Mouse (Mus musculus) liver, postnatal 0 days (tissue): Measurements from ENCODE around the gene Vash1. TPM values are rescaled to one million over a fixed set of nuclear protein-coding genes. Genes with fewer than 3 reads are reported as not detected.

Source experiments
- ATAC-seq: fragments of 200-750 bp; cut with Nextera tagmentation; 2 replicates; pipeline ENCODE4 v1.8.0; 2017; ENCODE audit warnings: mild to moderate bottlenecking, moderate library complexity
- DNase-seq: peaks from one replicate; pipeline ENCODE4 v3.0.0-alpha.2; 2016
- H3K27ac ChIP-seq: fragments of 300-500 bp; sonication (generic); 2 replicates; pipeline ENCODE4 v1.5.1; 2014; ENCODE audit warnings: antibody characterized with exemption, moderate library complexity, mild to moderate bottlenecking, low read depth
- H3K27me3 ChIP-seq: fragments of 300-500 bp; sonication (generic); 2 replicates; pipeline ENCODE4 v1.6.1; 2014; ENCODE audit warnings: low read length, control low read depth, mixed read lengths; ENCODE audit not compliant: insufficient read depth
- H3K36me3 ChIP-seq: fragments of 300-500 bp; sonication (generic); replicated peaks from 2 replicates; pipeline ENCODE4 v1.6.1; 2014; ENCODE audit warnings: mild to moderate bottlenecking, control low read depth, low read length, moderate library complexity, mixed read lengths; ENCODE audit not compliant: insufficient read depth
- H3K4me1 ChIP-seq: fragments of 300-500 bp; sonication (generic); 2 replicates; pipeline ENCODE4 v1.6.1; 2014; ENCODE audit warnings: antibody characterized with exemption, mild to moderate bottlenecking, control low read depth; ENCODE audit not compliant: insufficient read depth
- H3K4me2 ChIP-seq: fragments of 300-500 bp; sonication (generic); 2 replicates; pipeline ENCODE4 v1.6.1; 2014; ENCODE audit warnings: low read depth, mild to moderate bottlenecking, low read length, moderate library complexity, mixed read lengths
- H3K4me3 ChIP-seq: fragments of 300-500 bp; sonication (generic); 2 replicates; pipeline ENCODE4 v1.5.1; 2014; ENCODE audit warnings: low read depth, low read length
- H3K9ac ChIP-seq: fragments of 300-500 bp; sonication (generic); replicated peaks from 2 replicates; pipeline ENCODE4 v1.6.1; 2014; ENCODE audit warnings: mild to moderate bottlenecking, moderate library complexity
- H3K9me3 ChIP-seq: fragments of 300-500 bp; sonication (generic); 2 replicates; pipeline ENCODE4 v1.6.1; 2016; ENCODE audit warnings: mild to moderate bottlenecking, control low read depth, low read length, mixed read lengths
- CTCF ChIP-seq: sonication (generic); IDR thresholded peaks from 2 replicates; pipeline ENCODE4 v1.5.1; 2016; ENCODE audit warnings: antibody characterized with exemption, low read depth
- EP300 ChIP-seq: IDR thresholded peaks from 2 replicates; pipeline ENCODE4 v1.6.1; 2016; ENCODE audit warnings: antibody characterized with exemption, low read depth, mild to moderate bottlenecking
- WGBS: fragments of 180-500 bp; shearing (Covaris S2); extraction: QIAGEN DNeasy Blood & Tissue Kit; methylation state at CpG from one replicate; pipeline ENCODE4 v1.1.7; 2014; ENCODE audit not compliant: insufficient replicate concordance; 5-methylcytosine and 5-hydroxymethylcytosine counted together
- polyA plus RNA-seq: library from polyadenylated mRNA; unstranded; fragments of >200 nt; fragmentation: Nextera tagmentation; extraction: Ambion mirVana; gene quantifications from 2 replicates; pipeline ENCODE4 v1.2.1, GENCODE M21; 2015

Gene Vash1
- polyA plus RNA-seq, 1 experiment from 2014 or later = 1.4 TPM

DNA sequence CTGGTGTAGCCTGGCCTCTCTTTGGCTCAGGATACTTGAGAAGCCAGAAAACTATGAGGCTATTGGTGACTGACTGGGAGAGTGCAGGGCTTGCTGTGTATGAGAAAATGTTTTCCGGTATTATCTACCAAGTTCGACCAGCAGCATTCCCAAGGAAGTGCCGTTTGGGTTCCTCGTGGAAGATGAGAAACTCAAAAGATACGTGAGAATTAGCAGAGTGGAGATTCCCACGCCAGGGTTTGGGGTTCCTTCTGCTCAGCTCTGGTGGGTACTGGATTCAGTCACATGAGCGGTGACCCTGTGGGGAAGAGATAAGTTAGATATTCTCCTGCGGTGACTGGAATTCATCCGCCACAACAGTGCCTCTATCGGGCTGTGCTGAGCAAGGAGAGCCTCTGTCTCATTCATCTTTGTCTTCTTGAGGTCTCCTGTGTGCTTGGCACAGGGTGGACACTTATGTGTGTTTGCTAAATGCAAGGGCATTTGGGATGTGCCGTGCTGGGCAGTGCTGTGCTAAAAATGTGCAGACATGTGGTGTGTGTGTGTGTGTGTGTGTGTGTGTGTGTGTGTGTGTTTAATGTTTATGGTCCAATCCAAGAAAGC is 2.2 kb downstream of the Vash1 start:
- ATAC-seq = no peak
- H3K9ac ChIP-seq = no peak overlapping the region
- no peak overlapping the region for H3K27ac ChIP-seq

GRCm38 (mm10) chr12:86681626-86682025 is 3.1 kb downstream of the Vash1 start:
- no peak for DNase-seq
- Histone ChIP-seq H3K9me3 (no peaks in the 10 kb centered on the region), H3K4me1 (peaks cover 11% of the 10 kb centered on the region), H3K9ac (no peak overlapping the region), H3K27ac (no peak overlapping the region), H3K27me3 (peaks cover 26% of the 10 kb centered on the region), H3K4me3 (no peak overlapping the region), H3K36me3 (no peaks in the 10 kb centered on the region), H3K4me2 (no peak overlapping the region)
- whole genome bisulfite sequencing = 70% methylated on average over 9 of the region's 9 CpGs
- ATAC-seq = no peak
- no peak for TF ChIP-seq EP300

More for the DNA sequence above, 2.2 kb downstream of the Vash1 start:
- no peaks in the 10 kb centered on the region for H3K9me3 ChIP-seq
- DNase-seq = no peak
- peak overlapping the region; percentile 65; the same call in 1 of the 2 replicates for H3K4me3 ChIP-seq
- H3K4me2 ChIP-seq = peak overlapping the region; percentile 16; the same call in 1 of the 2 replicates
- H3K36me3 ChIP-seq = no peaks in the 10 kb centered on the region
- WGBS = 32% methylated on average over 11 of the region's 11 CpGs
- no peak for TF ChIP-seq EP300
- no peak for TF ChIP-seq CTCF
- peaks cover 26% of the 10 kb centered on the region for H3K27me3 ChIP-seq
- H3K4me1 ChIP-seq = peaks cover 11% of the 10 kb centered on the region

DNA sequence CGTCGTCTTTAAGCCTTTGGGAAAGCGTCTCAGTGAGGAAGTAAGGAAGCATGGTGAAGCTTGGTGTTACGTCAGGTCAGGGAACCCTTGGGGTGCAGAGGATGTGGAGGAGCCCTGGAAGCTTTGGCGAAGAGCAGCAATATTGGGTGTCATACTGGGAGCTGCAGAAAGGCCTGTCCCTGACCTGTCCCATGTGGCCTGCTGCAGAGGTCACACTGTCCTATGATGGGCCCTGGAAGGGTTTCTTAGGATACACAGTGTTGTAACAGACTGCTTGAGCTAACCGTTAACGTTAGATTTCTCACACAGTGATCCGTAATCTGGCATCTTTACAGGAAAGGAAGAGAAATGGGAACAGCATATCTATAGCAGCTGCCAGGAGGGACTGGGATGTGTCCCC is 3.7 kb downstream of the Vash1 start:
- H3K36me3 ChIP-seq = no peaks in the 10 kb centered on the region
- H3K4me1 ChIP-seq = peaks cover 11% of the 10 kb centered on the region
- ATAC-seq (no peak), DNase-seq (no peak)
- no peak for TF ChIP-seq CTCF
- no peak for TF ChIP-seq EP300
- WGBS = 70% methylated on average over 8 of the region's 8 CpGs
- no peak overlapping the region for H3K27ac ChIP-seq
- H3K4me2 ChIP-seq = no peak overlapping the region
- H3K27me3 ChIP-seq = peaks cover 26% of the 10 kb centered on the region
- no peaks in the 10 kb centered on the region for H3K9me3 ChIP-seq
- H3K4me3 ChIP-seq = no peak overlapping the region
- no peak overlapping the region for H3K9ac ChIP-seq

DNA sequence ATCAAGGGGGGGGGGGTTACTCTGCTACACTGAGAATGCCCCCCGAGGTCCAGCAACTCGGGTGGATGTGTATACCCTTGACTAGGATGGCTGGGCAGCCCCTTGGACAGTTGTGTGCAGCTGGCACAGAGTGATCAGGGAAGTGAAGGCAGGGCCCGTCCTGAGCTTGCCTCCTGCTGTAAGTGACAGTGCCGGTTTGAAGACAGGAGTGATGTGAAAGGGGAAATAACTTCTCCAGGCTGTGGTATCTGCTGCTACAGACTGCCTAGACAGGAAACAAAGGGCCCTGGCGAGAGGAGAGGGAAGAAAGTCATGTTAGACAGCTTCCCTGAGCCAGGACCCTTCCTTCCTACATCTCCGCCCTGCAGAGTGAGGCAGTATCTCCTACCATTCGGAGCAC is 5.2 kb downstream of the Vash1 start:
- TF ChIP-seq CTCF (no peak), EP300 (no peak)
- no peak overlapping the region for H3K4me3 ChIP-seq
- H3K9me3 ChIP-seq = no peaks in the 10 kb centered on the region
- no peaks in the 10 kb centered on the region for H3K36me3 ChIP-seq
- H3K27ac ChIP-seq = no peak overlapping the region
- no peak overlapping the region for H3K9ac ChIP-seq
- ATAC-seq (peak; percentile 8; the same call in 1 of the 2 replicates), DNase-seq (no peak)
- peaks cover 22% of the 10 kb centered on the region for H3K27me3 ChIP-seq
- 31% methylated on average over 7 of the region's 7 CpGs for WGBS
- peaks cover 11% of the 10 kb centered on the region for H3K4me1 ChIP-seq
- no peak overlapping the region for H3K4me2 ChIP-seq

- TF ChIP-seq CTCF = no peak
- no peak for TF ChIP-seq EP300
- no peak overlapping the region for H3K27ac ChIP-seq
- WGBS = 89% methylated on average over 9 of the region's 9 CpGs
- no peaks in the 10 kb centered on the region for H3K36me3 ChIP-seq
- H3K9me3 ChIP-seq = no peaks in the 10 kb centered on the region
- H3K4me3 ChIP-seq = no peak overlapping the region
- DNase-seq (no peak), ATAC-seq (no peak)
- no peak overlapping the region for H3K4me2 ChIP-seq
- H3K9ac ChIP-seq = no peak overlapping the region
- H3K27me3 ChIP-seq = peaks cover 6% of the 10 kb centered on the region
- H3K4me1 ChIP-seq = peaks cover 3% of the 10 kb centered on the region; the same call in 1 of the 2 replicates
Observed at GRCm38 (mm10) chr12:86685275-86685674, 6.8 kb downstream of the Vash1 start.

DNA sequence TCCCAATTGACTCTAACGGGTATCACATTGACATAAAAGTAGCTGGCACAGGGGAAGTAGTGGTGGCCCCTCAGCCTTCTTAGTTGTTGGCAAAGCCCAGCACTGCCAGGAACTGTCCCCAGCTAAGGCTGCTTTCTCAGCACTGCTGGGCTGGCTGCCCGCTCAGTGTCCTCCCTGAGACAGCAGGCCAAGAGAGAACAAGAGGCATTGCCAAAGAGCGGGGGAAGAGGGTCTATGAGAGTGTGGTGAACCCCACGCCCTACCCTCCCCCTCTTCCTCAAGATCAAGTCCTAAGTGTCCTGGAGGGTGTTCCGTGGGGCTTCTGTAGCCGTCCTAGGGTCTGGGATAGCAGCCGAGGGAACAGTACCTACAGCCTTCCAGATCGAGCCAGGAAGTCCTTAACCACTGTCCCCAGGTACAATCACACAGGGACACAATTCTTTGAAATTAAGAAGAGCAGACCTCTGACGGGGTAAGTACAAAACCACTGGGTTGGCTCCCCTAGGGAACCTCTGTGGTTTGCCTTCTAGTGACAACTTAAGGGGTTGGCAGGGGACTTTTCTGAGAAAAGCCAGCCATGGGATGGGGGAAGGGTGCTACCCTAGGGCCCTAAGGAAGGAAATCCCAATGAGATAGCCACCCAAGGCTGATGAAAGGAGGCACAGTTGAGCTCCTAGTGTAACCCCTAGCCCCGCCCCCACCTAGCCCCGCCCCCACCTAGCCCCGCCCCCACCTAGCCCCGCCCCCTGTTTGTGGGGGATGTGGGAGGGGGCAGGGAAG is 8.2 kb downstream of the Vash1 start:
- no peak overlapping the region for H3K4me3 ChIP-seq
- H3K4me1 ChIP-seq = peaks cover 3% of the 10 kb centered on the region; the same call in 1 of the 2 replicates
- 21% methylated on average over 12 of the region's 13 CpGs for WGBS
- no peak overlapping the region for H3K4me2 ChIP-seq
- H3K36me3 ChIP-seq = no peaks in the 10 kb centered on the region
- DNase-seq = peak; percentile 29
- H3K27me3 ChIP-seq = no peaks in the 10 kb centered on the region
- peak; percentile 50 for ATAC-seq
- TF ChIP-seq EP300 (no peak), CTCF (no peak)
- peak overlapping the region; percentile 17 for H3K27ac ChIP-seq
- no peaks in the 10 kb centered on the region for H3K9me3 ChIP-seq
- no peak overlapping the region for H3K9ac ChIP-seq
